Mouse (Mus musculus): ENCODE data around the gene Pth2. TPM values are rescaled to one million over a fixed set of nuclear protein-coding genes. Genes with fewer than 3 reads are reported as not detected.

Gene Pth2
- polyA plus RNA-seq, 1 experiment from 2014 or later: not detected

DNA sequence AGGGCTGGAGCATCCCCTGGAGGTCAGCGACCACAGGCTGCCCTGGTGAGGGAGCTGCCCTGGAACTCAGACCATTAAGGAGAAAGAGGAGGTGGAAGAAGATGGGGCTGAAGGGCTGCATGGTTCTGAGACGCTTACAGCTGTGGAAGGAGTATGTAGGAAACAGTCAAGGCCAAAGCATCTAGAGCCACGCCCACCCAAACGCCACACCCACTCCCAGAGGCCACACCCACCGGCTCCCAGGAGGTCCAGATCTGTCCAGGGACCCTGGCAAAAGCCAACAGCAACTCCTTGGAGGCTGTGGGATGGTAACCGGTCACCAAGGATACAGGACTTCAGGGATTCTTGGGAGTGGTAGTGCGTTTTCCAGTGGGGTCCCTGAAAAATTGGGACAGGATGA lies 2.2 kb upstream of the Pth2 start:
- Histone ChIP-seq H3K27me3 (peaks cover 98% of the 10 kb centered on the region), H3K4me1 (peaks cover 31% of the 10 kb centered on the region), H3K9me3 (replicated peaks) (no peaks in the 10 kb centered on the region), H3K4me3 (no peak overlapping the region), H3K27ac (no peak overlapping the region), H3K4me2 (no peak overlapping the region), H3K9ac (no peak overlapping the region), H3K36me3 (ENCODE audit: poor library complexity, severe bottlenecking) (no peaks in the 10 kb centered on the region)
- WGBS: 24% methylated on average over 7 of the region's 7 CpGs
- no peak for ATAC-seq

DNA sequence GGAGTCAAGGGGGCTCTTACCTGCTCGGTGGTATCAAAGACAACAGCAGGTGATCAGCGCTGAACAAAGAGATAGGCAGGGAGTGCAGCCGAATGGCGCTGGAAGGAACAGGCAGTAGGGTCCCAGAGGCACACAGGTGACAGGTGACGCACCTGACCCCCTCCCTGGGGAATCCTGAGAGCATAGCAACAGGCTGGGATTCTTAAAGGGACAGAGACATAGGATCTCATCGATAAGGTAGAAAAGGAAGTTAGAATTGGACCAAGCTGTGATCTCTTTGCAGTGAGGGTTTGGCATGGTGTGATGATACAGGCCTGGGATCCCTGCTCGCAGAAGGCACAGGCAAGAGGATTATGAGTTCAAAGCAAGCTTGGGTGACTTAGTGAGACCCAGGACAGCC lies 1.3 kb upstream of the Pth2 start, which contains the start of gene Gfy:
Gene Gfy, minus strand, starts transcription at position 101 of the 400 bp plus-strand sequence.
- Histone ChIP-seq H3K27ac (no peak within 1 kb of the TSS), H3K4me2 (no peak within 1 kb of the TSS), H3K4me3 (no peak within 1 kb of the TSS), H3K9me3 (replicated peaks) (no peaks in the 10 kb centered on the region), H3K27me3 (peaks cover 100% of the 10 kb centered on the region), H3K36me3 (ENCODE audit: poor library complexity, severe bottlenecking) (no peaks in the 10 kb centered on the region), H3K9ac (no peak within 1 kb of the TSS), H3K4me1 (peaks cover 31% of the 10 kb centered on the region)
- ATAC-seq: no peak
- WGBS: 21% methylated on average over 7 of the region's 7 CpGs

DNA sequence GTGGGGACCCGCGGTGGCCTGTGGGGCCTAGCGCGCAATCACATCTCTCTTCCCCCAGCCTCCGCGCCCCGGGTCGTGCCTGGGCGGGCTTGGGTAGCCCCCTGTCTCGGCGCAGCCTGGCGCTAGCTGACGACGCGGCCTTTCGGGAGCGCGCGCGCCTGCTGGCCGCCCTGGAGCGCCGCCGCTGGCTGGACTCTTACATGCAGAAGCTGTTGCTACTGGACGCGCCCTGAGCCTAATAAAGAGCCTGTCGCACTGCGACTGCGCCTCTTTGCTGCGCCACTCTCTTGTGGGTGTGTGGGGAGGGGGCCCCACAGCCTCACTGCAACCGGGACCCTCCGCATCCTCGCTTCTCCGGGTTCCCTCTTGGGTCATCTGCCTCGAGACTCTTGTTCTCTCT lies 745 bp downstream of the Pth2 start:
- Histone ChIP-seq H3K9me3 (replicated peaks) (no peaks in the 10 kb centered on the region), H3K9ac (no peak overlapping the region), H3K27ac (no peak overlapping the region), H3K27me3 (peaks cover 100% of the 10 kb centered on the region), H3K4me2 (peak overlapping the region; percentile 56), H3K36me3 (ENCODE audit: poor library complexity, severe bottlenecking) (no peaks in the 10 kb centered on the region), H3K4me3 (peak overlapping the region; percentile 33), H3K4me1 (peaks cover 24% of the 10 kb centered on the region)
- 3% methylated on average over 35 of the region's 35 CpGs for WGBS
- peak; percentile 28; the same call in 1 of the 2 replicates for ATAC-seq

DNA sequence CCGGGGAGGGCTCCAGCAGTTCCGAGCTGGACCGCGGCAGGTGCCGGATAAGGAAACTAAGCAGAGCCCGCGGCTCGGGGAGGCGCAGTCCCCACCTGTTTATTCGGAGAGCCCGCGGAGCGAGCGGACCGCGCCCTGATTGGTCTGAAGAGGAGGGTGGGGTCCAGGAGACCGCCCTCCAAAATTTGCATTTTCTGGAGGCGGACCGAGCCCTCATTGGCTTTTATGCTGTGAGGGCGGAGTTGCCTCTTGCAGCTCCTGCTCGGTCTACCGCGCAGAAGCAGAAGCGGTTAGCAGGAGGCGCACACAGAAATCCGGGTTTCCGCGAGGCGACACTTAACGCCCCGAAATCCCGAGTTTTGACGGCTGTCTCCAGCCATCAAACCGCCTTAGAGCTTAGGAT lies 1.4 kb downstream of the Pth2 start:
- no peaks in the 10 kb centered on the region for H3K36me3 ChIP-seq (ENCODE audit: poor library complexity, severe bottlenecking)
- H3K9me3 ChIP-seq (replicated peaks): no peaks in the 10 kb centered on the region
- peak overlapping the region; percentile 33 for H3K4me3 ChIP-seq
- H3K27ac ChIP-seq: no peak overlapping the region
- peak; percentile 89 for ATAC-seq
- H3K4me1 ChIP-seq: peaks cover 24% of the 10 kb centered on the region
- peaks cover 96% of the 10 kb centered on the region for H3K27me3 ChIP-seq
- WGBS: 1% methylated on average over 34 of the region's 34 CpGs
- peak overlapping the region; percentile 26; the same call in 1 of the 2 replicates for H3K9ac ChIP-seq
- H3K4me2 ChIP-seq: peak overlapping the region; percentile 56

DNA sequence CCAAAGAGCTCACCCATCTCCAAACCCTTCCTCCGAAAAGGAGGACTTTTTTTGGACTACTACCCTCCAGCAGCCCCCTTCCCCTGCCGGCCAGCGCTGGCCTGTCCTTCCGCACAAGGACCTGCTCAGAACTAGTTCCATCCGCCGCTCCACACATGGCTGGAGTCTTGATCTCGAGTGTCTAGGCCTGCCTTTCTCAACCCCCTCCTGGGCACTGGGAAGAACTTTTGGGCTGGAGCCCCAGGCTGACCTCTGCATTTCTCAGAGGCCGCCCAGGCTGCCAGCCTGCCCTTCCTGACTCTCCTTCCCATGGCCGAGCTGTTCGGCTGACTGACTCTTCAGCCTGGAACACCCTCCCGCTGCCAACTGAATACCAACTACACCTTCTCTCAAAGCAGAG lies 1.8 kb downstream of the Pth2 start:
- no peak overlapping the region for H3K27ac ChIP-seq
- H3K27me3 ChIP-seq: peaks cover 92% of the 10 kb centered on the region
- peak; percentile 20; the same call in 1 of the 2 replicates for ATAC-seq
- H3K9me3 ChIP-seq (replicated peaks): no peaks in the 10 kb centered on the region
- H3K4me3 ChIP-seq: peak overlapping the region; percentile 33
- peak overlapping the region; percentile 26; the same call in 1 of the 2 replicates for H3K9ac ChIP-seq
- 17% methylated on average over 11 of the region's 11 CpGs for WGBS
- peaks cover 24% of the 10 kb centered on the region for H3K4me1 ChIP-seq
- no peaks in the 10 kb centered on the region for H3K36me3 ChIP-seq (ENCODE audit: poor library complexity, severe bottlenecking)
- H3K4me2 ChIP-seq: peak overlapping the region; percentile 56

DNA sequence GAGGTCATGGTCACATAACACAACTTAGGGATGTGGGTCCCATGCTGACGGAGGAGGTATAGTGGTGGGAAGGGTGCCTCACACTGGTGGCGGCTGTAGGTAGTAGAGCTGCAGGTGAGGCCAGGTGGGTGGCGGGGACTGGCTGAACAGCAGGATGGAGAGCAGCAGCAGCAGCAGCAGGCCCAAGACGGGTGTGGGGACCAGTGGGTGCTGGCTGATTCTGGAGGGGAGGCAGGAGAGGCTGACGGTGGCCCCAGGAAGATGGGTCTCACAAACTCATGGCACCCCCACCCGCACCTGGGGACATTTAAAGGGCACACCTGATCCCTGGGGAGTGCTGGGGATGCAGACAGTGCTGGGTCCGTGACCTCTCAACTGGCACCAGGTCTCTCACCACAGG lies 2.9 kb downstream of the Pth2 start:
- Histone ChIP-seq H3K4me1 (peaks cover 24% of the 10 kb centered on the region), H3K27me3 (peaks cover 91% of the 10 kb centered on the region), H3K9me3 (replicated peaks) (no peaks in the 10 kb centered on the region), H3K9ac (no peak overlapping the region), H3K4me2 (no peak overlapping the region), H3K4me3 (no peak overlapping the region), H3K27ac (no peak overlapping the region), H3K36me3 (ENCODE audit: poor library complexity, severe bottlenecking) (no peaks in the 10 kb centered on the region)
- ATAC-seq: no peak
- WGBS: 66% methylated on average over 7 of the region's 7 CpGs

DNA sequence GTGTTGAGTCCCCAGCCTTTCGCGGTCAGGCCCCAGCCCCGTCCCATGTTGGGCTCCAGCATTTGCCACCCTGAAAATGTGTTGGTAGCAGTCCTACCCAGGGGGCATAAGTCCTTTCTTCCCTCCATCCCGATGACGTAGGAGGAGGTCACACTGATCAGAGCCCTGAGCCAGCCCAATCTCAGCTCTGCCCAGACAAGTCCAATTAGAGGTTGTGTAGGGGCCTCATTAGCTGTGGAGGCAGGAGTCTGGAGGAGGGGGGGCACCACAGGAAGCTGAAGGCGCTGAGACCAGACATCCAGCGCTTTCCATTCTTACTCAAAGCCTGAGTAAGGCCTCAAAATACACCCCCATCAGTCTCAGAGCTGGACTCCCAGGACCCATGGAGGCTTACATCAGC lies 5.1 kb downstream of the Pth2 start:
- H3K4me3 ChIP-seq: no peak overlapping the region
- H3K4me1 ChIP-seq: peaks cover 23% of the 10 kb centered on the region
- no peaks in the 10 kb centered on the region for H3K36me3 ChIP-seq (ENCODE audit: poor library complexity, severe bottlenecking)
- ATAC-seq: no peak
- H3K27me3 ChIP-seq: peaks cover 80% of the 10 kb centered on the region
- H3K9me3 ChIP-seq (replicated peaks): no peaks in the 10 kb centered on the region
- WGBS: 46% methylated on average over 7 of the region's 7 CpGs
- H3K9ac ChIP-seq: no peak overlapping the region
- H3K4me2 ChIP-seq: no peak overlapping the region
- H3K27ac ChIP-seq: no peak overlapping the region

DNA sequence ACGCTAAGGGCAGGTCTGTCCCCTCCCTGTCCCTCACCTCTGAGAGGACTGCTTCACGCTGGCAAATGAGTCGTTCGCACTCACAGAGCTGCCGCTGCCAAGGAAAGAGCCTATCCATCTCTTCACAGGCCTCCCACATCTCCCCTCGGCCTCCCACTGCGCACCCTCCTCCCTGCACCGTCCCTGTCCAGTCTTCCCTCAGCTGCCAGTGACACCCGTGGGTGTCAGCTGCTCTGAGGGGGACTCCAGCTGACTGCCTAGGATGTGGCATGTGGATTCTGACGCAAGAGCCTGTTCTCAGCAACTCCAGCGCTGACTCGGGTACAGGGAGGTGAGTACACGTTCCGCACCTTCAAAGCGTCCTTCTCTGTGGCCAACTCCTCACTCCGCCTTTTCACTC lies 8.8 kb downstream of the Pth2 start:
- Histone ChIP-seq H3K27me3 (peaks cover 52% of the 10 kb centered on the region), H3K36me3 (ENCODE audit: poor library complexity, severe bottlenecking) (no peaks in the 10 kb centered on the region), H3K4me2 (no peak overlapping the region), H3K27ac (no peak overlapping the region), H3K4me3 (no peak overlapping the region), H3K9me3 (replicated peaks) (no peaks in the 10 kb centered on the region), H3K9ac (no peak overlapping the region), H3K4me1 (peaks cover 9% of the 10 kb centered on the region; the same call in 1 of the 2 replicates)
- 60% methylated on average over 15 of the region's 16 CpGs for WGBS
- no peak for ATAC-seq

DNA sequence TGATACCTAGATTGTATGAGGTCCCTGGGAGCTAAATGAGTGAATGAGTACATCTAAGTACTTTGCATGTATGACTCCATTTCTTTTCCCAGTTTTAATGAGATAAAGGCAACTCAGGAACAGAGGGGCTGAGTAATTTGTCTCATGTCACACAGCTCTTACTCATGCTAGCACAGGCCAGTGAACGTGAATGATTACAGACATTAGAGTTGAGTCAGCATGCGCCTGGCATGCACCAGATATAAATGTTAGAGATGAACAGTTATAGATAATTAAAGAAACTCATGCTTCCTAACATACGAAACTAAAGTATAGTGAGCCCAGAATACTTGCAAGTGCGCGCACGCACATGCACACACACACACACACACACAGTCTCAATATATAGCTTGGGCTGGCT lies 9.4 kb downstream of the Pth2 start:
- Histone ChIP-seq H3K4me1 (peaks cover 9% of the 10 kb centered on the region; the same call in 1 of the 2 replicates), H3K27me3 (peaks cover 46% of the 10 kb centered on the region)
- WGBS: 91% methylated on average over 6 of the region's 6 CpGs

DNA sequence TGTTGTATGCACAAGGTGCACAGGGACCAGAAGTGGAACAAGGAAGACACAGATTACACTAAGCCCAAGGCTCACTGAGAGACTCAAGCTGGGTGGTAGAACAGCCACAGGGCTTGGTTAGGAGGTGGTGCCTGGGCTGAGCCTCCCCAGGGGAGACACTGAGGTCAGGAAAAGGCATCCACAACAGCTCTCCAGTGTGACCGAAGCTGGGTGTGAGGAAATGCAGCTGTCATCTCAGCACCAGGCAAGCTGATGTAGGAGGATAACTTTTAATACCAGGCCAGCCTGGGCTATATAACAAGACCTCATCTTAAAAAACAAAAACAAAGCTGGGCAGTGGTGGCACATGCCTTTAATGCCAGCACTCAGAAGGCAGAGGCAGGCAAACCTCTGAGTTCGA lies 10.4 kb downstream of the Pth2 start:
- H3K4me3 ChIP-seq: no peak overlapping the region
- 84% methylated on average over 2 of the region's 2 CpGs for WGBS
- no peak overlapping the region for H3K9ac ChIP-seq
- H3K9me3 ChIP-seq (replicated peaks): no peaks in the 10 kb centered on the region
- no peaks in the 10 kb centered on the region for H3K36me3 ChIP-seq (ENCODE audit: poor library complexity, severe bottlenecking)
- H3K4me1 ChIP-seq: peaks cover 5% of the 10 kb centered on the region; the same call in 1 of the 2 replicates
- H3K4me2 ChIP-seq: no peak overlapping the region
- no peak for ATAC-seq
- no peak overlapping the region for H3K27ac ChIP-seq
- peaks cover 36% of the 10 kb centered on the region for H3K27me3 ChIP-seq

More for the DNA sequence above, 9.4 kb downstream of the Pth2 start:
- Histone ChIP-seq H3K4me2 (no peak overlapping the region), H3K9me3 (replicated peaks) (no peaks in the 10 kb centered on the region), H3K36me3 (ENCODE audit: poor library complexity, severe bottlenecking) (no peaks in the 10 kb centered on the region), H3K9ac (no peak overlapping the region), H3K4me3 (no peak overlapping the region), H3K27ac (no peak overlapping the region)
- ATAC-seq: no peak

DNA sequence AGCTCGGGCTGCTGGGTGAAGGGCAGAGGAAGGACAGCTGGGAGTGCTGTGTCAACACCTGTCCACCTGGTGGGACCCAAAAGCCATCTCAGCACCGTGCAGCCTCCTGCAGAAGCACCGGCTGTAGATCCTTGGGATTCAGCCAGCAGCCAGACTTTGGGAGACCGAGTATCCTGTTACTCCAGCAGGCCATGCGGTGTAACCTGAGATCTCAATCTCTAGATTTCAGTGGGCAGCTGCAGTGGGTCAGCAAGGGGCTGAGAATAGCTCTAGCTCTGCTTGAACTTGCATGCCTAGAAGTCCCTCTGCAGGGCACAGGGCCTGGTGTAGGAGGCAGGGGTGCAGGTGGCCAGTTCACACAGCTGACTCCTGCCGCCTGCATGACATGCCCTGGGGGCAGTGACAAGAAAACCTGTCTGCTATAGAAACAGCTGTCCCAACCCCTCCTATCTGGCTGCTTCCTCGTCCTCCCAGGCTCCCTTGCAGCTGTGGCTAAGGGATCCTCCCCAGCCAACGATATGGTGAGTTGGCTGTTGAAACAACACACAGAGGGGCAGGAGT lies 11.1 kb downstream of the Pth2 start:
- Histone ChIP-seq H3K4me3 (no peak overlapping the region), H3K9ac (no peak overlapping the region), H3K36me3 (ENCODE audit: poor library complexity, severe bottlenecking) (no peaks in the 10 kb centered on the region), H3K27ac (no peak overlapping the region), H3K4me2 (no peak overlapping the region), H3K27me3 (peaks cover 34% of the 10 kb centered on the region), H3K4me1 (0 out of 2 replicates have a peak, but pooled peaks cover 4% of the 10 kb centered on the region), H3K9me3 (replicated peaks) (no peaks in the 10 kb centered on the region)
- ATAC-seq: no peak
- WGBS: 28% methylated on average over 8 of the region's 8 CpGs

DNA sequence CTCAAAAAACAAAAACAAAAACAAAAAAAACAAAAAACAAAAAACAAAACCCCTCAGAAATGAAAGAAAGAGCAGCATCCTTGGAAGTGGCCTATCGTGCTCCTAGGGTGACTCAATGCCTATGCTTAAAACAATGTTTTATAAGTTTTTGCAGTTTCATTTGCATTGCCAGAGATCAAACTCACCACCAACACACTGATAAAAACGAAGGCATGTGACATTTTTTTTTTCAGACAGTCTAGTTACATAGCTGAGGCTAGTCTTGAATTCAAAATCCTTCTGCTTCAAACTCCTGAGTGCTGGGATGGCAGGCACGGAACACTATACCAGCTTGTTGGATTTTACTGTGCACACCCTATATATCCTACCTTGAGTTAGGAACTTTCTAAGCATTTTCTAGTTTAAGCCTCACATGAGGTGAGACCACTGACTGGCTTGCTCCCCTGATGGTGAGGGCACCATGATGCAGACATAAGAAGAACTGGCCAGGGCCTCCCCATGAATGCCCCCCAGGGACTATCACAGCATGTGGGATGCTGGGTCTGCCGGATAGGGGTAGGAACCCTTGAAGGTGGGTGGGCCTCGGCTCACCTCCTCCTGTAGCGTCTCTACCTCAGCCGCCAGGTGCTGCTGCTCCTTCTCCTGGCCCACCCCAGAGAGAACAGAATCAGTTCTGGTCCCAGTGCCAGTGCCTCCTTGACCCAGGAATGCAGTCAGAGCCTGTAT lies 12.0 kb downstream of the Pth2 start:
- WGBS: 80% methylated on average over 7 of the region's 7 CpGs
- H3K27me3 ChIP-seq: peaks cover 33% of the 10 kb centered on the region
- H3K36me3 ChIP-seq (ENCODE audit: poor library complexity, severe bottlenecking): no peaks in the 10 kb centered on the region
- H3K9me3 ChIP-seq (replicated peaks): no peaks in the 10 kb centered on the region
- H3K9ac ChIP-seq: no peak overlapping the region
- H3K27ac ChIP-seq: no peak overlapping the region
- no peak overlapping the region for H3K4me2 ChIP-seq
- no peak for ATAC-seq
- H3K4me3 ChIP-seq: no peak overlapping the region
- 0 out of 2 replicates have a peak, but pooled peaks cover 4% of the 10 kb centered on the region for H3K4me1 ChIP-seq

Data from forebrain, embryonic 13.5 days (tissue).